Mouse (Mus musculus): ENCODE data around the gene Slc25a21. TPM values are rescaled to one million over a fixed set of nuclear protein-coding genes. Genes with fewer than 3 reads are reported as not detected.

The Slc25a21 gene
- polyA plus RNA-seq, 1 experiment from 2014 or later = 1.9 TPM

- no peak for ATAC-seq (ENCODE audit: insufficient read depth, low FRiP score, low TSS enrichment)
- Histone ChIP-seq H3K9me3 (ENCODE audit: control insufficient read depth, low read length) (no peaks in the 10 kb centered on the region), H3K36me3 (ENCODE audit: control insufficient read depth, insufficient read depth, low read length) (no peaks in the 10 kb centered on the region), H3K4me2 (ENCODE audit: low read depth) (no peak overlapping the region), H3K27ac (ENCODE audit: low read depth, low read length) (no peak overlapping the region), H3K4me3 (ENCODE audit: low read depth, low read length) (no peak overlapping the region), H3K27me3 (ENCODE audit: control insufficient read depth, insufficient read depth, low read length) (no peaks in the 10 kb centered on the region), H3K9ac (ENCODE audit: low read length) (no peak overlapping the region), H3K4me1 (ENCODE audit: control insufficient read depth, insufficient read depth, low read length) (no peaks in the 10 kb centered on the region)
- WGBS = 35% methylated on average over 11 of the region's 11 CpGs
- DNase-seq (ENCODE audit: low spot score) = no peak
Measured at GRCm38 (mm10) chr12:56951749-56952657, 245.3 kb downstream of the Slc25a21 start.

- no peaks in the 10 kb centered on the region for H3K27me3 ChIP-seq (ENCODE audit: control insufficient read depth, insufficient read depth, low read length)
- no peak overlapping the region for H3K27ac ChIP-seq (ENCODE audit: low read depth, low read length)
- no peak overlapping the region for H3K4me3 ChIP-seq (ENCODE audit: low read depth, low read length)
- no peaks in the 10 kb centered on the region for H3K36me3 ChIP-seq (ENCODE audit: control insufficient read depth, insufficient read depth, low read length)
- H3K4me1 ChIP-seq (ENCODE audit: control insufficient read depth, insufficient read depth, low read length) = no peaks in the 10 kb centered on the region
- H3K4me2 ChIP-seq (ENCODE audit: low read depth) = no peak overlapping the region
- 85% methylated on average over 1 of the region's 1 CpGs for WGBS
- H3K9me3 ChIP-seq (ENCODE audit: control insufficient read depth, low read length) = no peaks in the 10 kb centered on the region
- H3K9ac ChIP-seq (ENCODE audit: low read length) = no peak overlapping the region
- DNase-seq (ENCODE audit: low spot score) = no peak
- no peak for ATAC-seq (ENCODE audit: insufficient read depth, low FRiP score, low TSS enrichment)
Measured at GRCm38 (mm10) chr12:56944265-56944664, 253.0 kb downstream of the Slc25a21 start.

- Histone ChIP-seq H3K9me3 (ENCODE audit: control insufficient read depth, low read length) (no peaks in the 10 kb centered on the region), H3K4me1 (ENCODE audit: control insufficient read depth, insufficient read depth, low read length) (no peaks in the 10 kb centered on the region), H3K4me3 (ENCODE audit: low read depth, low read length) (no peak overlapping the region), H3K9ac (ENCODE audit: low read length) (no peak overlapping the region), H3K27me3 (ENCODE audit: control insufficient read depth, insufficient read depth, low read length) (no peaks in the 10 kb centered on the region), H3K4me2 (ENCODE audit: low read depth) (no peak overlapping the region), H3K36me3 (ENCODE audit: control insufficient read depth, insufficient read depth, low read length) (no peaks in the 10 kb centered on the region), H3K27ac (ENCODE audit: low read depth, low read length) (no peak overlapping the region)
- no peak for DNase-seq (ENCODE audit: low spot score)
- 76% methylated on average over 3 of the region's 3 CpGs for WGBS
- ATAC-seq (ENCODE audit: insufficient read depth, low FRiP score, low TSS enrichment) = no peak
Measured at GRCm38 (mm10) chr12:56940861-56941260, 256.4 kb downstream of the Slc25a21 start.

- Histone ChIP-seq H3K27me3 (ENCODE audit: control insufficient read depth, insufficient read depth, low read length) (no peaks in the 10 kb centered on the region), H3K36me3 (ENCODE audit: control insufficient read depth, insufficient read depth, low read length) (no peaks in the 10 kb centered on the region), H3K9me3 (ENCODE audit: control insufficient read depth, low read length) (no peaks in the 10 kb centered on the region), H3K9ac (ENCODE audit: low read length) (no peak overlapping the region), H3K4me2 (ENCODE audit: low read depth) (no peak overlapping the region), H3K27ac (ENCODE audit: low read depth, low read length) (no peak overlapping the region), H3K4me3 (ENCODE audit: low read depth, low read length) (no peak overlapping the region), H3K4me1 (ENCODE audit: control insufficient read depth, insufficient read depth, low read length) (no peaks in the 10 kb centered on the region)
- DNase-seq (ENCODE audit: low spot score) (no peak), ATAC-seq (ENCODE audit: insufficient read depth, low FRiP score, low TSS enrichment) (no peak)
- WGBS = 80% methylated on average over 6 of the region's 6 CpGs
Measured at GRCm38 (mm10) chr12:56918145-56918544, 279.1 kb downstream of the Slc25a21 start.

GRCm38 (mm10) chr12:56906476-56906875 is 290.8 kb downstream of the Slc25a21 start:
- Histone ChIP-seq H3K27ac (ENCODE audit: low read depth, low read length) (no peak overlapping the region), H3K4me3 (ENCODE audit: low read depth, low read length) (no peak overlapping the region), H3K4me2 (ENCODE audit: low read depth) (no peak overlapping the region), H3K9me3 (ENCODE audit: control insufficient read depth, low read length) (no peaks in the 10 kb centered on the region), H3K4me1 (ENCODE audit: control insufficient read depth, insufficient read depth, low read length) (no peaks in the 10 kb centered on the region), H3K27me3 (ENCODE audit: control insufficient read depth, insufficient read depth, low read length) (no peaks in the 10 kb centered on the region), H3K36me3 (ENCODE audit: control insufficient read depth, insufficient read depth, low read length) (no peaks in the 10 kb centered on the region), H3K9ac (ENCODE audit: low read length) (no peak overlapping the region)
- ATAC-seq (ENCODE audit: insufficient read depth, low FRiP score, low TSS enrichment) (no peak), DNase-seq (ENCODE audit: low spot score) (no peak)
- WGBS = 72% methylated on average over 5 of the region's 5 CpGs

- Histone ChIP-seq H3K27me3 (ENCODE audit: control insufficient read depth, insufficient read depth, low read length) (no peaks in the 10 kb centered on the region), H3K4me1 (ENCODE audit: control insufficient read depth, insufficient read depth, low read length) (no peaks in the 10 kb centered on the region), H3K27ac (ENCODE audit: low read depth, low read length) (no peak overlapping the region), H3K4me3 (ENCODE audit: low read depth, low read length) (no peak overlapping the region), H3K36me3 (ENCODE audit: control insufficient read depth, insufficient read depth, low read length) (no peaks in the 10 kb centered on the region), H3K4me2 (ENCODE audit: low read depth) (no peak overlapping the region), H3K9me3 (ENCODE audit: control insufficient read depth, low read length) (no peaks in the 10 kb centered on the region), H3K9ac (ENCODE audit: low read length) (no peak overlapping the region)
- WGBS = 31% methylated on average over 9 of the region's 9 CpGs
- DNase-seq (ENCODE audit: low spot score) (no peak), ATAC-seq (ENCODE audit: insufficient read depth, low FRiP score, low TSS enrichment) (no peak)
Measured at GRCm38 (mm10) chr12:56905652-56906305, 291.5 kb downstream of the Slc25a21 start.

- H3K9ac ChIP-seq (ENCODE audit: low read length) = no peak overlapping the region
- 14% methylated on average over 7 of the region's 7 CpGs for WGBS
Measured at GRCm38 (mm10) chr12:56905222-56905621, 292.1 kb downstream of the Slc25a21 start.

GRCm38 (mm10) chr12:56902774-56903456 is 294.4 kb downstream of the Slc25a21 start:
- Histone ChIP-seq H3K27me3 (ENCODE audit: control insufficient read depth, insufficient read depth, low read length) (no peaks in the 10 kb centered on the region), H3K9me3 (ENCODE audit: control insufficient read depth, low read length) (no peaks in the 10 kb centered on the region), H3K9ac (ENCODE audit: low read length) (no peak overlapping the region), H3K4me2 (ENCODE audit: low read depth) (no peak overlapping the region), H3K27ac (ENCODE audit: low read depth, low read length) (no peak overlapping the region), H3K36me3 (ENCODE audit: control insufficient read depth, insufficient read depth, low read length) (no peaks in the 10 kb centered on the region), H3K4me1 (ENCODE audit: control insufficient read depth, insufficient read depth, low read length) (no peaks in the 10 kb centered on the region), H3K4me3 (ENCODE audit: low read depth, low read length) (no peak overlapping the region)
- no peak for DNase-seq (ENCODE audit: low spot score)
- no peak for ATAC-seq (ENCODE audit: insufficient read depth, low FRiP score, low TSS enrichment)
- 67% methylated on average over 8 of the region's 8 CpGs for WGBS

More at GRCm38 (mm10) chr12:56905222-56905621, 292.1 kb downstream of the Slc25a21 start:
- no peaks in the 10 kb centered on the region for H3K36me3 ChIP-seq (ENCODE audit: control insufficient read depth, insufficient read depth, low read length)
- no peaks in the 10 kb centered on the region for H3K27me3 ChIP-seq (ENCODE audit: control insufficient read depth, insufficient read depth, low read length)
- no peaks in the 10 kb centered on the region for H3K9me3 ChIP-seq (ENCODE audit: control insufficient read depth, low read length)
- H3K4me1 ChIP-seq (ENCODE audit: control insufficient read depth, insufficient read depth, low read length) = no peaks in the 10 kb centered on the region
- DNase-seq (ENCODE audit: low spot score) (no peak), ATAC-seq (ENCODE audit: insufficient read depth, low FRiP score, low TSS enrichment) (no peak)
- no peak overlapping the region for H3K4me2 ChIP-seq (ENCODE audit: low read depth)
- H3K27ac ChIP-seq (ENCODE audit: low read depth, low read length) = no peak overlapping the region
- H3K4me3 ChIP-seq (ENCODE audit: low read depth, low read length) = no peak overlapping the region

Data from neural tube, embryonic 11.5 days (tissue).